ENCODE assay signal across 8 mouse cellular contexts in genomic region chr1:59340814-59341588, GRCm38 (mm10).
A peak's percentile ranks its signal among the peaks of the same experiment; 100 is the strongest.
DNase-seq lines count a peak whose midpoint lies in the region; ATAC-seq and TF ChIP-seq lines count a peak whose summit lies in the region.

No protein-coding gene starts in this region.

- peak; percentile 78 for ATAC-seq in hindbrain, postnatal 0 days

- H3K27ac ChIP-seq in embryonic facial prominence, embryonic 10.5 days (replicated peaks): peak overlapping the region; percentile 74
- H3K27ac ChIP-seq in hindbrain, postnatal 0 days: peak overlapping the region; percentile 54; the same call in 1 of the 2 replicates

- no peaks in the 10 kb centered on the region for H3K27me3 ChIP-seq in embryonic facial prominence, embryonic 10.5 days (replicated peaks; ENCODE audit: low read depth, poor library complexity, severe bottlenecking)
- no peaks in the 10 kb centered on the region for H3K27me3 ChIP-seq in hindbrain, postnatal 0 days (ENCODE audit: insufficient read depth, low read length)

- peaks cover 38% of the 10 kb centered on the region for H3K4me1 ChIP-seq in embryonic facial prominence, embryonic 10.5 days
- 0 out of 2 replicates have a peak, but pooled peaks cover 6% of the 10 kb centered on the region for H3K4me1 ChIP-seq in hindbrain, postnatal 0 days (ENCODE audit: insufficient read depth, low read length)

- peaks cover 7% of the 10 kb centered on the region for H3K36me3 ChIP-seq in embryonic facial prominence, embryonic 10.5 days (replicated peaks)
- no peaks in the 10 kb centered on the region for H3K36me3 ChIP-seq in hindbrain, postnatal 0 days (ENCODE audit: insufficient read depth, low read length)

- peak overlapping the region; percentile 42 for H3K4me2 ChIP-seq in hindbrain, postnatal 0 days (ENCODE audit: low read depth, low read length)

- peak; percentile 16 for DNase-seq in urinary bladder, postnatal 14 days (ENCODE audit: low spot score)
- no peak for DNase-seq in urinary bladder, adult 18-20 months (ENCODE audit: low spot score in 2 of 2)
- DNase-seq in embryonic facial prominence, embryonic 10.5 days (ENCODE audit: low spot score): peak; percentile 72
- DNase-seq in hindbrain, postnatal 0 days (ENCODE audit: low spot score): peak; percentile 76
- peak; percentile 92 for DNase-seq in retina, postnatal 1 day
- no peak for DNase-seq in spleen, postnatal 36 days (ENCODE audit: low spot score in 2 of 2)
- no peak for DNase-seq in right cerebral cortex, postnatal 25 days
- no peak for DNase-seq in frontal cortex, postnatal 14 days (ENCODE audit: low spot score in 2 of 2)

- peaks cover 12% of the 10 kb centered on the region for H3K9me3 ChIP-seq in embryonic facial prominence, embryonic 10.5 days
- H3K9me3 ChIP-seq in hindbrain, postnatal 0 days (ENCODE audit: low read length): no peaks in the 10 kb centered on the region

- H3K4me3 ChIP-seq in embryonic facial prominence, embryonic 10.5 days: peak overlapping the region; percentile 41
- H3K4me3 ChIP-seq in hindbrain, postnatal 0 days (ENCODE audit: low read length): peak overlapping the region; percentile 6; the same call in 1 of the 2 replicates

- no peak overlapping the region for H3K9ac ChIP-seq in hindbrain, postnatal 0 days (replicated peaks; ENCODE audit: low read length)

- 4% methylated on average over 16 of the region's 16 CpGs for WGBS in embryonic facial prominence, embryonic 10.5 days
- WGBS in hindbrain, postnatal 0 days: 6% methylated on average over 16 of the region's 16 CpGs

- no peak for TF ChIP-seq CTCF in hindbrain, postnatal 0 days (IDR thresholded peaks at IDR 0.05; ENCODE audit: low read depth)

Comparison
In these comparisons a context has a peak if more than half of its experiments do, and no peak if none do; other contexts are left out.
1. DNase-seq: peak in urinary bladder, postnatal 14 days (single experiment), embryonic facial prominence, embryonic 10.5 days (single experiment), hindbrain, postnatal 0 days (single experiment) and retina, postnatal 1 day (single experiment); none in urinary bladder, adult 18-20 months (0 of 2), spleen, postnatal 36 days (0 of 2), right cerebral cortex, postnatal 25 days (single experiment) and frontal cortex, postnatal 14 days (0 of 2).